Mouse (Mus musculus): ENCODE results near the gene Pigk.

GRCm38 (mm10) chr3:152706901-152707300, 7.0 kb upstream of the Pigk start:
- TF ChIP-seq FLI1 (IDR thresholded peaks at IDR 0.05; ENCODE audit: low read length) (no peak), GATA1 (IDR thresholded peaks at IDR 0.05; ENCODE audit: borderline replicate concordance, low read length) (no peak)
